In genomic region chr16:90396882-90397281, GRCm38 (mm10) we compare ENCODE assay signal across 28 mouse cellular contexts. TPM values are rescaled to one million over a fixed set of nuclear protein-coding genes. Genes with fewer than 3 reads are reported as not detected.
DNase-seq lines count a peak whose midpoint lies in the region; ATAC-seq and TF ChIP-seq lines count a peak whose summit lies in the region.
"Had no signal": no experiment of that assay in that cellular context is flagged by ENCODE, and none has a peak within 500 bp of the region (broad histone marks: within the 10 kb centered on the region; RNA-seq: fewer than 3 reads in every experiment).

No protein-coding gene starts in this region.

- H3K4me3 ChIP-seq in lung, postnatal 0 days (ENCODE audit: low read depth, low read length), result no peak overlapping the region
- H3K4me3 ChIP-seq: embryonic facial prominence, embryonic 12.5 days; heart, embryonic 12.5 days; liver, embryonic 15.5 days; lung, embryonic 15.5 days; midbrain, embryonic 10.5 days; midbrain, embryonic 15.5 days had no signal

- DNase-seq in heart, adult 11 months, result peak; percentile 75
- no peak for DNase-seq in heart, postnatal 4 days
- DNase-seq in lung, postnatal 0 days (ENCODE audit: low spot score), result peak; percentile 37
- no peak for DNase-seq in lung, postnatal 14 days
- DNase-seq in thymus, postnatal 4 days, result no peak
- DNase-seq in layer of hippocampus, postnatal 25 days (ENCODE audit: extremely low spot score in 1 of 2, low spot score in 1 of 2), result no peak
- DNase-seq: adrenal gland, postnatal 36 days; cerebellum, adult 9-10 months; cerebellum, postnatal 36 days; embryo, embryonic 11 days; heart, postnatal 10 days; kidney, adult 2 months; liver; lung, postnatal 4 days; right cerebral cortex, postnatal 4 days; thymus, adult 18-20 months; thymus, postnatal 25 days had no signal

- H3K4me2 ChIP-seq in lung, postnatal 0 days (replicated peaks; ENCODE audit: low read depth, low read length), result no peak overlapping the region
- H3K4me2 ChIP-seq: embryonic facial prominence, embryonic 12.5 days; heart, embryonic 12.5 days; liver, embryonic 15.5 days; lung, embryonic 15.5 days; midbrain, embryonic 15.5 days had no signal

- no peak for TF ChIP-seq CTCF in lung, postnatal 0 days (IDR thresholded peaks at IDR 0.05)

- no peak overlapping the region for H3K9ac ChIP-seq in lung, postnatal 0 days (replicated peaks; ENCODE audit: low read depth)
- H3K9ac ChIP-seq: embryonic facial prominence, embryonic 12.5 days; heart, embryonic 12.5 days; liver, embryonic 15.5 days; lung, embryonic 15.5 days; midbrain, embryonic 15.5 days had no signal

- H3K36me3 ChIP-seq in lung, postnatal 0 days (ENCODE audit: insufficient read depth, low read length), result no peaks in the 10 kb centered on the region
- H3K36me3 ChIP-seq: liver, embryonic 15.5 days; lung, embryonic 15.5 days; midbrain, embryonic 15.5 days had no signal

- H3K27me3 ChIP-seq in lung, postnatal 0 days (replicated peaks; ENCODE audit: insufficient read depth, low read length), result no peaks in the 10 kb centered on the region
- H3K27me3 ChIP-seq: embryonic facial prominence, embryonic 12.5 days; heart, embryonic 12.5 days; lung, embryonic 15.5 days; midbrain, embryonic 15.5 days had no signal

- 0 out of 2 replicates have a peak, but pooled peaks cover under 1% of the 10 kb centered on the region for H3K4me1 ChIP-seq in lung, postnatal 0 days (ENCODE audit: insufficient read depth, low read depth, low read length)

- no peak for TF ChIP-seq EP300 in lung, postnatal 0 days (IDR thresholded peaks at IDR 0.05)

- no peak overlapping the region for H3K27ac ChIP-seq in lung, postnatal 0 days (ENCODE audit: low read length)
- H3K27ac ChIP-seq: embryonic facial prominence, embryonic 12.5 days; liver, embryonic 15.5 days; lung, embryonic 15.5 days; midbrain, embryonic 10.5 days; midbrain, embryonic 15.5 days; stomach, postnatal 0 days had no signal

- no peak for ATAC-seq in lung, postnatal 0 days
- ATAC-seq in megakaryocyte, adult 5-6 weeks (ENCODE audit: poor library complexity, severe bottlenecking), result peak; percentile 92
- ATAC-seq: CD4-positive, CD25-positive, alpha-beta regulatory T cell, adult 4 months; forebrain, embryonic 14.5 days; hindbrain, embryonic 16.5 days; midbrain, embryonic 15.5 days had no signal

- WGBS in lung, postnatal 0 days, result 42% methylated on average over 2 of the region's 2 CpGs

- no peaks in the 10 kb centered on the region for H3K9me3 ChIP-seq in lung, postnatal 0 days (ENCODE audit: low read length)
- H3K9me3 ChIP-seq: embryonic facial prominence, embryonic 12.5 days; heart, embryonic 12.5 days; liver, embryonic 15.5 days; lung, embryonic 15.5 days; midbrain, embryonic 10.5 days; midbrain, embryonic 15.5 days had no signal

RNA-seq across cellular contexts. Expression of gene Hunk, which starts 11.1 kb away (rescaled TPM):
- 1 to 10 TPM; 7.2 to 8.4 TPM for total RNA-seq in heart, postnatal 4 days (2021)
- 6.4 and 7.4 TPM in 2 replicates for polyA plus RNA-seq in lung, postnatal 0 days (2015; fragmentation: Nextera tagmentation; extraction: Ambion mirVana)
- total RNA-seq in megakaryocyte, adult 5-6 weeks (2015), result not detected in 2 replicates
- total RNA-seq in megakaryocyte, adult 5-6 weeks (2017), result 0.04 TPM in 1 of 2 replicates, not detected in the other
- 10 to 100 TPM; 24.6 to 30.7 TPM for total RNA-seq in layer of hippocampus, postnatal 25 days (2021)
- polyA plus RNA-seq: CD4-positive, CD25-positive, alpha-beta regulatory T cell, adult 4 months had no signal

Comparison
In these comparisons a context has a peak if more than half of its experiments do, and no peak if none do; other contexts are left out.
1. DNase-seq: peak in heart, adult 11 months (single experiment) and lung, postnatal 0 days (single experiment); none in heart, postnatal 4 days (single experiment), lung, postnatal 14 days (single experiment), thymus, postnatal 4 days (single experiment) and layer of hippocampus, postnatal 25 days (0 of 2).
2. RNA of gene Hunk, which starts 11.1 kb away (total RNA-seq): 24.6 to 30.7 TPM in layer of hippocampus, postnatal 25 days and 7.2 to 8.4 TPM in heart, postnatal 4 days; 0.04 TPM in megakaryocyte, adult 5-6 weeks; every median in the first group is over 4 times any median in the second.